Mouse (Mus musculus) brain, embryonic 14.5 days (tissue): ENCODE measurements around the gene Sypl2.

Source experiments
- CTCF ChIP-seq: fragments of 200-500 bp; IDR thresholded peaks from 2 replicates; pipeline ENCODE4 v1.5.1; 2012; ENCODE audit warnings: inconsistent platforms, mild to moderate bottlenecking, moderate library complexity, borderline replicate concordance; ENCODE audit not compliant: insufficient read depth, insufficient read length; ENCODE audit errors: extremely low read depth
- POLR2A ChIP-seq: fragments of 200-500 bp; IDR thresholded peaks from 2 replicates; pipeline ENCODE4 v1.6.1; 2012; ENCODE audit warnings: mild to moderate bottlenecking, inconsistent platforms, borderline replicate concordance; ENCODE audit not compliant: poor library complexity, insufficient read depth, insufficient read length, severe bottlenecking; ENCODE audit errors: extremely low read depth

GRCm38 (mm10) chr3:108226558-108227350 is at the start of gene Sypl2:
- TF ChIP-seq CTCF (no peak), POLR2A (no peak)
